Comparison of ENCODE assay signal across 9 mouse cellular contexts in the genomic region with DNA sequence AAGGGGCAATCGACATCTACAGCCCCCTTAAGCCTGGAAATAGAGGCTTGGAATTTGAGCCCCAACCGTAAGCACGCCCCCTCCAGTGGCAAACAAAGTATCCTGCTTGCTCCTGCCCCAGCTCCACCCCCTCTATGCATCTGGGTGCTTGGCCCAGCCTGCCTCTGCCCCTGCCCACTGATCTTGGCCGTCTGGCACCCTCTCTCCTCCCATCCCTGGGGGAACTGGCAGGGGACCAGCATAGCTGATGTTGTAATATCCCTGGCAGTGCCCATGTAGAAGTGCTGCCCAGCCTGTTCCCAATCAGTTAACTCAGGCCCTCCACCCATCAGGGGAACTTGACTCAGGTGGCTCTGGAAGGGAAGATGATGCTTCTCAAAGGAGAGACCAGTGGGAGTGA. TPM values are rescaled to one million over a fixed set of nuclear protein-coding genes. Genes with fewer than 3 reads are reported as not detected.
A peak's percentile ranks its signal among the peaks of the same experiment; 100 is the strongest.
DNase-seq lines count a peak whose midpoint lies in the region; ATAC-seq lines count a peak whose summit lies in the region.
"Had no signal": no experiment of that assay in that cellular context is flagged by ENCODE, and none has a peak within 500 bp of the region (broad histone marks: within the 10 kb centered on the region; RNA-seq: fewer than 3 reads in every experiment).

No protein-coding gene starts in this region.

- H3K4me1 ChIP-seq in stomach, embryonic 15.5 days, result 0 out of 2 replicates have a peak, but pooled peaks cover 2% of the 10 kb centered on the region

- no peaks in the 10 kb centered on the region for H3K9me3 ChIP-seq in stomach, embryonic 15.5 days

- no peaks in the 10 kb centered on the region for H3K36me3 ChIP-seq in stomach, embryonic 15.5 days

- H3K9ac ChIP-seq in stomach, embryonic 15.5 days, result no peak overlapping the region; the same call in 1 of the 2 replicates

- peak; percentile 47 for ATAC-seq in megakaryocyte progenitor cell, adult 5-6 weeks (replicated peaks; ENCODE audit: poor library complexity)
- no peak for ATAC-seq in stomach, embryonic 15.5 days (ENCODE audit: insufficient read depth, low FRiP score, low read depth)

- peak overlapping the region; percentile 81 for H3K4me3 ChIP-seq in stomach, embryonic 15.5 days (replicated peaks)

- H3K4me2 ChIP-seq in stomach, embryonic 15.5 days, result peak overlapping the region; percentile 96

- WGBS in stomach, embryonic 15.5 days, result 15% methylated on average over 4 of the region's 4 CpGs

- no peak overlapping the region for H3K27ac ChIP-seq in stomach, embryonic 15.5 days

- H3K27me3 ChIP-seq in stomach, embryonic 15.5 days (replicated peaks), result no peaks in the 10 kb centered on the region

- peak; percentile 9 for DNase-seq in 3T3-L1 (ENCODE audit: low read depth, low spot score)
- DNase-seq in Muller cell, postnatal 12 days (ENCODE audit: inconsistent ontology term), result peak; percentile 77
- DNase-seq in fat pad, adult 2 months (ENCODE audit: extremely low read depth, low read depth, low spot score), result peak; percentile 59
- peak; percentile 29 for DNase-seq in heart, postnatal 4 days
- peak; percentile 35 for DNase-seq in layer of hippocampus, adult 9-10 months (ENCODE audit: low spot score)
- DNase-seq in spleen, adult 18-20 months, result no peak

RNA-seq across cellular contexts. Expression of a gene that starts 0.9 kb away (rescaled TPM):
- total RNA-seq in heart, postnatal 4 days (2021), result 1 to 10 TPM; 2.3 to 3.1 TPM
- total RNA-seq in megakaryocyte progenitor cell, adult 5-6 weeks (2015), result 0.15 and 4.2 TPM in 2 replicates
- total RNA-seq in megakaryocyte progenitor cell, adult 5-6 weeks (2017), result 1.7 and 2.6 TPM in 2 replicates
- 9.2 and 12.0 TPM in 2 replicates for polyA plus RNA-seq in stomach, embryonic 15.5 days (2015; fragmentation: Nextera tagmentation; extraction: Ambion mirVana)

RNA-seq across cellular contexts. Expression of a gene that starts 30.0 kb away (rescaled TPM):
- not detected for total RNA-seq in heart, postnatal 4 days (2021)
- total RNA-seq in megakaryocyte progenitor cell, adult 5-6 weeks (2015), result not detected in 2 replicates
- total RNA-seq in megakaryocyte progenitor cell, adult 5-6 weeks (2017), result not detected in 2 replicates
- polyA plus RNA-seq in stomach, embryonic 15.5 days (2015; fragmentation: Nextera tagmentation; extraction: Ambion mirVana), result 5.0 and 5.3 TPM in 2 replicates
- total RNA-seq: neutrophil, adult 5-6 weeks had no signal

Comparison
In these comparisons a context has a peak if more than half of its experiments do, and no peak if none do; other contexts are left out.
1. DNase-seq: peak in 3T3-L1 (single experiment), Muller cell, postnatal 12 days (single experiment), fat pad, adult 2 months (single experiment), heart, postnatal 4 days (single experiment) and layer of hippocampus, adult 9-10 months (single experiment); none in spleen, adult 18-20 months (0 of 2).